Mouse (Mus musculus) midbrain, embryonic 14.5 days (tissue): Measurements from ENCODE around the gene Krtap1-3. TPM values are rescaled to one million over a fixed set of nuclear protein-coding genes. Genes with fewer than 3 reads are reported as not detected.

Source experiments
- ATAC-seq: fragments of 200-750 bp; cut with Nextera tagmentation; 2 replicates; pipeline ENCODE4 v1.8.0; 2017; ENCODE audit warnings: moderate number of reproducible peaks, moderate library complexity; ENCODE audit not compliant: low FRiP score, low TSS enrichment
- DNase-seq: peaks from one replicate; pipeline ENCODE4 v3.0.0-alpha.2; 2015
- H3K27ac ChIP-seq: fragments of 300-500 bp; sonication (generic); replicated peaks from 2 replicates; pipeline ENCODE4 v1.5.1; 2014; ENCODE audit warnings: mild to moderate bottlenecking, low read depth, low read length, moderate library complexity
- H3K27me3 ChIP-seq: fragments of 300-500 bp; sonication (generic); 2 replicates; pipeline ENCODE4 v1.6.1; 2014; ENCODE audit warnings: low read length, control low read depth, mixed read lengths; ENCODE audit not compliant: control insufficient read depth, insufficient read depth
- H3K36me3 ChIP-seq: fragments of 300-500 bp; sonication (generic); 2 replicates; pipeline ENCODE4 v1.6.1; 2014; ENCODE audit warnings: low read length, control low read depth; ENCODE audit not compliant: control insufficient read depth, insufficient read depth
- H3K4me1 ChIP-seq: fragments of 300-500 bp; sonication (generic); 2 replicates; pipeline ENCODE4 v1.6.1; 2014; ENCODE audit warnings: mild to moderate bottlenecking, antibody characterized with exemption, low read length, control low read depth; ENCODE audit not compliant: control insufficient read depth, insufficient read depth
- H3K4me2 ChIP-seq: fragments of 300-500 bp; sonication (generic); 2 replicates; pipeline ENCODE4 v1.6.1; 2014; ENCODE audit warnings: mild to moderate bottlenecking, low read length, moderate library complexity
- H3K4me3 ChIP-seq: fragments of 300-500 bp; sonication (generic); replicated peaks from 2 replicates; pipeline ENCODE4 v1.5.1; 2014; ENCODE audit warnings: low read depth, low read length
- H3K9ac ChIP-seq: fragments of 300-500 bp; sonication (generic); replicated peaks from 2 replicates; pipeline ENCODE4 v1.6.1; 2014; ENCODE audit warnings: mild to moderate bottlenecking, low read length, moderate library complexity
- H3K9me3 ChIP-seq: fragments of 300-500 bp; sonication (generic); 2 replicates; pipeline ENCODE4 v1.6.1; 2016; ENCODE audit warnings: low read length, control low read depth, mixed read lengths; ENCODE audit not compliant: control insufficient read depth
- polyA plus RNA-seq: library from polyadenylated mRNA; unstranded; fragments of >200 nt; fragmentation: Nextera tagmentation; extraction: Ambion mirVana; gene quantifications from 2 replicates; pipeline ENCODE4 v1.2.1, GENCODE M21; 2014

Krtap1-3 gene
- polyA plus RNA-seq, 1 experiment from 2014 or later, result not detected

GRCm38 (mm10) chr11:99547892-99548291, 43.2 kb downstream of the Krtap1-3 start:
- ATAC-seq, result no peak
- H3K27ac ChIP-seq, result no peak overlapping the region
- H3K9me3 ChIP-seq, result no peaks in the 10 kb centered on the region
- no peak overlapping the region for H3K9ac ChIP-seq
- no peaks in the 10 kb centered on the region for H3K27me3 ChIP-seq
- H3K4me2 ChIP-seq, result no peak overlapping the region
- DNase-seq, result no peak
- no peaks in the 10 kb centered on the region for H3K4me1 ChIP-seq
- H3K36me3 ChIP-seq, result no peaks in the 10 kb centered on the region
- H3K4me3 ChIP-seq, result no peak overlapping the region

Other genes with a start within 250 kb of the Krtap1-3 start
- not detected in 2 replicates for gene Krt27, start 240.2 kb downstream of the Krtap1-3 start, polyA plus RNA-seq
- gene Krt28, start 216.4 kb downstream of the Krtap1-3 start, polyA plus RNA-seq, result 0.17 and 0.26 TPM in 2 replicates
- 33.8 and 37.9 TPM in 2 replicates for gene Krt10, start 202.0 kb downstream of the Krtap1-3 start, polyA plus RNA-seq
- not detected in 2 replicates for gene Krt12, start 169.1 kb downstream of the Krtap1-3 start, polyA plus RNA-seq
- 0.11 TPM in 1 of 2 replicates, not detected in the other for gene Krt20, start 153.2 kb downstream of the Krtap1-3 start, polyA plus RNA-seq
- 0.39 TPM in 1 of 2 replicates, not detected in the other for gene Krt23, start 98.2 kb downstream of the Krtap1-3 start, polyA plus RNA-seq
- not detected in 2 replicates for gene Krt39, start 70.0 kb downstream of the Krtap1-3 start, polyA plus RNA-seq
- gene Krt40, start 48.2 kb downstream of the Krtap1-3 start, polyA plus RNA-seq, result not detected in 2 replicates
- gene Krtap3-3, start 40.5 kb downstream of the Krtap1-3 start, polyA plus RNA-seq, result not detected in 2 replicates
- not detected in 2 replicates for gene Krtap3-2, start 34.5 kb downstream of the Krtap1-3 start, polyA plus RNA-seq
- gene Gm11939, start 31.9 kb downstream of the Krtap1-3 start, polyA plus RNA-seq, result not detected in 2 replicates
- gene Krtap3-1, start 24.7 kb downstream of the Krtap1-3 start, polyA plus RNA-seq, result not detected in 2 replicates
- not detected in 2 replicates for gene Krtap1-5, start 10.3 kb downstream of the Krtap1-3 start, polyA plus RNA-seq
- gene Krtap1-4, start 7.7 kb downstream of the Krtap1-3 start, polyA plus RNA-seq, result not detected in 2 replicates
- gene Krtap9-3, start 6.8 kb upstream of the Krtap1-3 start, polyA plus RNA-seq, result not detected in 2 replicates
- not detected in 2 replicates for gene Gm11938, start 12.0 kb upstream of the Krtap1-3 start, polyA plus RNA-seq
- not detected in 2 replicates for gene Gm11937, start 18.9 kb upstream of the Krtap1-3 start, polyA plus RNA-seq
- not detected in 2 replicates for gene Krtap2-4, start 23.5 kb upstream of the Krtap1-3 start, polyA plus RNA-seq
- not detected in 2 replicates for gene Gm11562, start 29.1 kb upstream of the Krtap1-3 start, polyA plus RNA-seq
- gene Krtap4-1, start 36.9 kb upstream of the Krtap1-3 start, polyA plus RNA-seq, result not detected in 2 replicates
- gene Krtap4-2, start 43.7 kb upstream of the Krtap1-3 start, polyA plus RNA-seq, result not detected in 2 replicates
- gene Krtap4-7, start 52.8 kb upstream of the Krtap1-3 start, polyA plus RNA-seq, result not detected in 2 replicates
- gene Gm11555, start 58.9 kb upstream of the Krtap1-3 start, polyA plus RNA-seq, result not detected in 2 replicates
- not detected in 2 replicates for gene Gm11563, start 67.6 kb upstream of the Krtap1-3 start, polyA plus RNA-seq
- not detected in 2 replicates for gene Krtap4-6, start 74.6 kb upstream of the Krtap1-3 start, polyA plus RNA-seq
- gene Gm14190, start 99.4 kb upstream of the Krtap1-3 start, polyA plus RNA-seq, result not detected in 2 replicates
- gene Gm14180, start 143.0 kb upstream of the Krtap1-3 start, polyA plus RNA-seq, result not detected in 2 replicates
- gene Gm11595, start 181.6 kb upstream of the Krtap1-3 start, polyA plus RNA-seq, result not detected in 2 replicates
- not detected in 2 replicates for gene Krtap4-8, start 189.4 kb upstream of the Krtap1-3 start, polyA plus RNA-seq
- not detected in 2 replicates for gene Krtap4-9, start 193.9 kb upstream of the Krtap1-3 start, polyA plus RNA-seq
- gene Gm11596, start 202.1 kb upstream of the Krtap1-3 start, polyA plus RNA-seq, result not detected in 2 replicates
- not detected in 2 replicates for gene Gm11569, start 207.6 kb upstream of the Krtap1-3 start, polyA plus RNA-seq
- not detected in 2 replicates for gene Gm11554, start 213.1 kb upstream of the Krtap1-3 start, polyA plus RNA-seq
- gene Krtap4-13, start 218.6 kb upstream of the Krtap1-3 start, polyA plus RNA-seq, result not detected in 2 replicates
- gene Gm11564, start 224.3 kb upstream of the Krtap1-3 start, polyA plus RNA-seq, result not detected in 2 replicates
- not detected in 2 replicates for gene 2300003K06Rik, start 246.7 kb upstream of the Krtap1-3 start, polyA plus RNA-seq